Mouse (Mus musculus) limb, embryonic 13.5 days (tissue): ENCODE measurements around the gene Mfsd2a. TPM values are rescaled to one million over a fixed set of nuclear protein-coding genes. Genes with fewer than 3 reads are reported as not detected.
A peak's percentile ranks its signal among the peaks of the same experiment; 100 is the strongest.

Experiments used
- ATAC-seq: fragments of 200-750 bp; cut with Nextera tagmentation; 2 replicates; pipeline ENCODE4 v1.8.0; 2017; ENCODE audit warnings: low read depth, moderate number of reproducible peaks, moderate TSS enrichment; ENCODE audit not compliant: low FRiP score
- H3K27ac ChIP-seq: fragments of 300-500 bp; sonication (generic); 2 replicates; pipeline ENCODE4 v1.5.1; 2015; ENCODE audit warnings: inconsistent platforms, mild to moderate bottlenecking, moderate library complexity
- H3K27me3 ChIP-seq: fragments of 300-500 bp; sonication (generic); 2 replicates; pipeline ENCODE4 v1.6.1; 2015; ENCODE audit warnings: mild to moderate bottlenecking, inconsistent platforms
- H3K36me3 ChIP-seq: fragments of 300-500 bp; sonication (generic); 2 replicates; pipeline ENCODE4 v1.6.1; 2015; ENCODE audit warnings: inconsistent platforms, mild to moderate bottlenecking, moderate library complexity
- H3K4me1 ChIP-seq: fragments of 300-500 bp; sonication (generic); 2 replicates; pipeline ENCODE4 v1.6.1; 2015; ENCODE audit warnings: inconsistent platforms
- H3K4me2 ChIP-seq: fragments of 300-500 bp; sonication (generic); replicated peaks from 2 replicates; pipeline ENCODE4 v1.6.1; 2015; ENCODE audit warnings: inconsistent platforms, mild to moderate bottlenecking, moderate library complexity
- H3K4me3 ChIP-seq: fragments of 300-500 bp; sonication (generic); 2 replicates; pipeline ENCODE4 v1.5.1; 2015; ENCODE audit warnings: moderate library complexity, mild to moderate bottlenecking, inconsistent platforms
- H3K9ac ChIP-seq: fragments of 300-500 bp; sonication (generic); 2 replicates; pipeline ENCODE4 v1.6.1; 2015; ENCODE audit warnings: mild to moderate bottlenecking, inconsistent platforms
- H3K9me3 ChIP-seq: fragments of 300-500 bp; sonication (generic); 2 replicates; pipeline ENCODE4 v1.6.1; 2016; ENCODE audit warnings: inconsistent platforms
- WGBS: fragments of 180-500 bp; shearing (Covaris S2); methylation state at CpG from one replicate; pipeline ENCODE4 v1.1.7; 2015; 5-methylcytosine and 5-hydroxymethylcytosine counted together
- polyA plus RNA-seq: library from polyadenylated mRNA; unstranded; fragments of >200 nt; fragmentation: Nextera tagmentation; extraction: Ambion mirVana; gene quantifications from 2 replicates; pipeline ENCODE4 v1.2.1, GENCODE M21; 2015

The Mfsd2a gene
- polyA plus RNA-seq, 1 experiment from 2014 or later, result 9.1 TPM

DNA sequence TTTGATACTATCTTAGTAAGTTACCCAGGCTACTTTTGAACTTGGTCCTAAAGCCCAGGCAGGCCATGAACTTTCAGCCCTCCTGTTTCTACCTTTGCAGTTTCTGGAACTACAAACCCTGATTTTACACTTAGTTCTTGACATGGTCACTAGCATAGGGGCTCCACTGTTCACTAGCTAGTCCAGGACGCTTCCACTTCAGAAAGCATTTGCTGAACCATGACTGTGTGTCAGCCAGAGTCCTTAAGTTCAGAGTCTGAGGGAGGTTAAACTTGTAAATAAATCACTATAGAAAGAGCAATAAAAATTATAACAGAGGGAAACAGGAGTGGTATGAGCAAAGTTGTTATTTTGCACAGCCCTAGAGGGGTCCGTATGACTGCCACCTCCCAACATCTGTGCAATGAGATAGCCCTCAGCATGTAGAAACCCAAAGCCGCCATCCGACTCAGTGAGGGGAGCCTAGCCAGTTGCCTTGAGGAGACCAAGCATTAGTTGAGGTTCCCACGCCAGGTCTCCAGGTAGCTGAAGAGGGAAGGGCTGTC, 14.1 kb upstream of the Mfsd2a start:
- H3K27ac ChIP-seq, result no peak overlapping the region
- H3K9ac ChIP-seq, result no peak overlapping the region
- whole genome bisulfite sequencing, result 77% methylated on average over 5 of the region's 5 CpGs
- ATAC-seq, result no peak
- H3K4me3 ChIP-seq, result no peak overlapping the region
- 0 out of 2 replicates have a peak, but pooled peaks cover 6% of the 10 kb centered on the region for H3K27me3 ChIP-seq
- H3K4me1 ChIP-seq, result peaks cover 11% of the 10 kb centered on the region; the same call in 1 of the 2 replicates
- no peak overlapping the region for H3K4me2 ChIP-seq
- H3K36me3 ChIP-seq, result no peaks in the 10 kb centered on the region
- H3K9me3 ChIP-seq, result no peaks in the 10 kb centered on the region

DNA sequence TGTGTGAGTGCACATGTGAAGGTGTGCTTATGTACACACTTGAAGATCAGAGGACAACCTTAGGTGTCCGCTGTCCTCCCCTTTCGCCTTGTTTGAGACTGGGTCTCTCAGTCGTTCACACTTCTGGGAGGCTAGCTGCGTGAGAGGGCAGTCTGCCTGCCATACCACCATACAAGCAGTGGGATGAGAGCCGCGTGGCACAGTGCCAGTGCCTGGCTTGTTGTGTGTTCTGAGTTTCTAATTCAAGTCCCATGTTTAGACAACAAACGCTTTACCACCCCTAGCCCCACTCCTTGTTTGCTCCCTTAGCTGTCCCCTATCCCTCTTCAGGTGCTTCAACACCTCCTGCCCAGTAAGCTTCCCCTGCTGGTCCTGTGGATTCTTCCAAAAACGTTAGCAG, 11.1 kb upstream of the Mfsd2a start:
- H3K4me1 ChIP-seq, result peaks cover 5% of the 10 kb centered on the region; the same call in 1 of the 2 replicates
- ATAC-seq, result no peak
- H3K4me2 ChIP-seq, result no peak overlapping the region
- H3K9ac ChIP-seq, result no peak overlapping the region
- H3K27ac ChIP-seq, result no peak overlapping the region
- no peak overlapping the region for H3K4me3 ChIP-seq
- no peaks in the 10 kb centered on the region for H3K9me3 ChIP-seq
- no peaks in the 10 kb centered on the region for H3K36me3 ChIP-seq
- WGBS, result 80% methylated on average over 8 of the region's 8 CpGs
- H3K27me3 ChIP-seq, result no peaks in the 10 kb centered on the region

DNA sequence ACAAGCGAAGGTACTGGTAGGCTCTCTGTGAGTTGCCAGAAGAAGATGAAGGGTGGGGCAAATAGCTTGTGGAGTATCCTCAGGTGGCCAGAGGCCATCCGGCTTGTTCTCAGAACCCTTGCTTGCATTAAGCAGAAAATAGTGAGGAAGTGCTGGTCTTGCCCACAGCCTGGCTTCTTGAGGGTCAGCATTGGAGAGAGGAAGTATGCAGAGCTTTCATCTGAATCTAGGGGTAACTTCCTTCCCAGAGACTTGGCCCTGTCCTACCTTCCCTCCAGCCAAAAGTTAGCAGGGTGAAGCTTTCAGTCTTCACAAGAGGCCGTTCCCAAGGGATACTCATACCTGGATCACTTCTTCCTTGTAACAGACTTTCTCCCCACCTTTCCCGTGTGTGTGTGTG, 10.7 kb upstream of the Mfsd2a start:
- WGBS, result 81% methylated on average over 4 of the region's 4 CpGs
- H3K27ac ChIP-seq, result no peak overlapping the region

DNA sequence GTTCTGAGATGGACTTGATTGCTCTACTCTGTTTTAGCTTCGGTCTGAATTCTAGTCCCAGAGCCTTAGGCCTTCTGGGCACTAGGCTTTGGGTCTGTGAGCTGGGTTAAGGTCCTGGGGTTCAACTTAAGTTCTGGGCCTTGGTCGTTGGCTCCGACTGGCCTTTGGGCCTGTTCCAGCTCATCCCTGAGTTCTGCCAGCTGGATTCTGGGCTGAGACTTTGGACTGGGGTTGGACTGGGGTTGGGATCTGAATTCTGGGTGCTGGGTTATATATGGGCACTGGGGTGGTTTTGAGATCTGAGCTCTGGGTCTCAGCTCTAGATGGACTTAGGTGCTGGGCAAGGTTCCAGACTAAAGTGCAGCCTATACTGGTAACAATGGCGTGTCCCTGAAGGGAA, 10.2 kb upstream of the Mfsd2a start:
- WGBS, result 85% methylated on average over 4 of the region's 4 CpGs
- no peak for ATAC-seq
- H3K9ac ChIP-seq, result no peak overlapping the region
- H3K4me1 ChIP-seq, result peaks cover 4% of the 10 kb centered on the region; the same call in 1 of the 2 replicates
- H3K27me3 ChIP-seq, result no peaks in the 10 kb centered on the region
- no peaks in the 10 kb centered on the region for H3K9me3 ChIP-seq
- no peak overlapping the region for H3K4me3 ChIP-seq
- H3K27ac ChIP-seq, result no peak overlapping the region
- H3K36me3 ChIP-seq, result no peaks in the 10 kb centered on the region
- H3K4me2 ChIP-seq, result no peak overlapping the region

More for the DNA sequence above, 10.7 kb upstream of the Mfsd2a start:
- H3K9ac ChIP-seq, result no peak overlapping the region
- no peaks in the 10 kb centered on the region for H3K27me3 ChIP-seq
- peaks cover 4% of the 10 kb centered on the region; the same call in 1 of the 2 replicates for H3K4me1 ChIP-seq
- H3K4me3 ChIP-seq, result no peak overlapping the region
- H3K36me3 ChIP-seq, result no peaks in the 10 kb centered on the region
- no peak overlapping the region for H3K4me2 ChIP-seq
- no peak for ATAC-seq
- H3K9me3 ChIP-seq, result no peaks in the 10 kb centered on the region

DNA sequence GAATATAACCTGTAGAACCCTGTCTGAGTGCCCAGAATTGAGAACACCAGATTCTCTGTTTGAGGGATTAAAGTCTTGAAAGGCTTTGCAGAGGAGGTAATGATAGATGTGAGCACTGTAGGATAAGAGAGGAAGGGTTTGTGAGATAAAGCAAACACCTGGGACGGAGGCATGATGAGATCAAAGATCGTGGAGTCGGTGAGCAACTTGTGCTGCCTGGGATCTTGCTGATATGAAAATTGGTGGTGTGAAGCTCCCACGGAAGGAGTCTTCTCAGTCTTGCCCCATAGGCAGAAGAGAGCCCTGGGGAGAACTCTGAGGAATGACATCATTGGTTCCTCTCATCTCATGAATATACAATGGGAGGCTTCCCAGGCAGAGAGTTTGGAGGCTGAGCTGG, 7.1 kb upstream of the Mfsd2a start:
- Histone ChIP-seq H3K27ac (no peak overlapping the region), H3K9ac (no peak overlapping the region), H3K27me3 (no peaks in the 10 kb centered on the region), H3K4me3 (no peak overlapping the region), H3K36me3 (no peaks in the 10 kb centered on the region), H3K4me2 (no peak overlapping the region), H3K4me1 (peaks cover 5% of the 10 kb centered on the region; the same call in 1 of the 2 replicates), H3K9me3 (no peaks in the 10 kb centered on the region)
- ATAC-seq, result no peak
- WGBS, result 71% methylated on average over 4 of the region's 4 CpGs

DNA sequence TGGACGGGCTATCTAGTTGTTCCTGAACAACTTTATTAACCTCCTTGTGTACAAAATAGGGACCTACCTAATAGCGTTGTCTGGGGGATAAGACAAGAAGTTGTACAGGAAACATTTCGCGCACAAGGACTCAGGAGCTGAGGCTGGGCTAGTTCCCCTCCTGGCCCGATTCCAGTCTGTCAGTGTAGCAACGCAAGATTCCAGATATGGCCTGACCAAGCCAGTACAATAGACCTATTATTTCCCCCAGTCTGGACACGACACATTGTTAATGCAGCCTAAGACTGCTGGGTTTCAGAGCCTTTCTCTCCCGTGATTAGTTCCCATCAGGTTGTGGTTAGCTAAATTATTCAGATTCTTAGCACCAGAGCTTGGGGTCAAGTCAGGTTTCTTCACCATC, 1.8 kb upstream of the Mfsd2a start:
- no peak overlapping the region for H3K27ac ChIP-seq
- no peak for ATAC-seq
- 42% methylated on average over 8 of the region's 8 CpGs for WGBS

DNA sequence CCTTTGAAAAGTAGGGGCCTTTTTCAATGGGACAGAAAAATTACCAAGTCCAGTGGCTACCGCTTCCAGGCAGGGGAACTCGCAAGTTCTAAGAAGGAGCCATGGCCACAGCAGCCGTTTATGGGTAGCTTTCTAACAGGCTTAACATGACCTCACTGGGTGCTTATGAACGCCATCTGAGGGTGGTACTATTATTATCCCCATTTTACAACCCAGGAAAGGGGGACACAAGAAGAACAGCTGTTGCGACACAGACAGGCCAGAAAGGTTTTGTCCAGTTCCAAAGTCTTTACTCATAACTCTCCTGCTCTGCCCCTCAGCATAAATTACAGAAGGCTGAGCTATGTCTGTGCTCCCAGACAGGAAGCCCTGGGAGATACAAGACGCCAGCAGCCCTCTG, 601 bp upstream of the Mfsd2a start:
- H3K36me3 ChIP-seq, result 0 out of 2 replicates have a peak, but pooled peaks cover 2% of the 10 kb centered on the region
- H3K27ac ChIP-seq, result no peak overlapping the region

More for the DNA sequence above, 1.8 kb upstream of the Mfsd2a start:
- Histone ChIP-seq H3K27me3 (0 out of 2 replicates have a peak, but pooled peaks cover 5% of the 10 kb centered on the region), H3K9me3 (no peaks in the 10 kb centered on the region), H3K4me1 (peaks cover 46% of the 10 kb centered on the region), H3K4me3 (no peak overlapping the region), H3K36me3 (0 out of 2 replicates have a peak, but pooled peaks cover 2% of the 10 kb centered on the region), H3K4me2 (no peak overlapping the region), H3K9ac (no peak overlapping the region)

DNA sequence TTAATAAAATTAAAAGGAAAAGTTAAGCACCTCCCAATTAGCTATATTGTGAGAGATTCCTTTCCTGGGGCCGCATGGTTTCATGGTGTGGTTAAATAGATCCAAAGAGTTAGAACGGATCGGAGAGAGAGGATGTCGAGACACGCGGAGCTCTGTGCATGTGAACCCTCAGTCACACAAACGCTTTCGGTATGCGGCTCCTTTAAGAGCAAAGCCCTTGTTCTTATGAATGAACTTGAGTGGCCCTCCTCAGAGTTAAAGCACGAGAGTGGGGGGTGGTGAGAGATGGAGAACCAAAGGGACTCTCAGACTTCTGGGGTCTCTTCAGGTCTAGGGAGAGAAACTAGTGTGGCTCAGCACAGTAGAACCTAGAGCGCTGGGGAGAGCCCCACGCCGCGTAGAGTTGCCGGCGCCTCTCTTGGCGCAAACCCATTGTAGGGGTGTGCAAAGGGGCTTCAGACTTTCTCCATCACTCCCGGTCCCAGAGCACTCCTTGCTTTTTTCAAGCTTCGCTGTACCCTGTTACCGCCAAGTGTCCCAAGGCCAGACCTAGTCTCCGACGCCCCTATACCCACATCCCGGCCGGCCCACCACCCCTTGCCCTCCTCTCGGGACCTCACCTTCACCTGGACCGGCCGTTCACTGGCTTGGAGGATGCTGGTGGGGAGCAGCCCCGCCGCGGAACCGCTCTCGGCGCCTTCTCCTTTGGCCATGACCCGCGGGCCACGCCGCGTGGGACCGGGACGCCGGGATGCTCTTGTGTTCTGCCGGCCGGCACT, 478 bp downstream of the Mfsd2a start:
- peak overlapping the region; percentile 52; the same call in 1 of the 2 replicates for H3K27ac ChIP-seq
- peak overlapping the region; percentile 73 for H3K4me3 ChIP-seq
- H3K27me3 ChIP-seq, result 0 out of 2 replicates have a peak, but pooled peaks cover 5% of the 10 kb centered on the region
- peak overlapping the region; percentile 79 for H3K9ac ChIP-seq
- peak; percentile 21 for ATAC-seq
- peaks cover 58% of the 10 kb centered on the region for H3K4me1 ChIP-seq
- H3K36me3 ChIP-seq, result 0 out of 2 replicates have a peak, but pooled peaks cover 2% of the 10 kb centered on the region
- WGBS, result under 1% methylated on average over 43 of the region's 43 CpGs
- H3K9me3 ChIP-seq, result no peaks in the 10 kb centered on the region
- H3K4me2 ChIP-seq, result peak overlapping the region; percentile 99

More for the DNA sequence above, 601 bp upstream of the Mfsd2a start:
- Histone ChIP-seq H3K4me1 (peaks cover 50% of the 10 kb centered on the region), H3K4me2 (peak overlapping the region; percentile 99), H3K4me3 (peak overlapping the region; percentile 73), H3K9me3 (no peaks in the 10 kb centered on the region), H3K9ac (no peak overlapping the region), H3K27me3 (0 out of 2 replicates have a peak, but pooled peaks cover 5% of the 10 kb centered on the region)
- WGBS, result 30% methylated on average over 6 of the region's 6 CpGs
- no peak for ATAC-seq

DNA sequence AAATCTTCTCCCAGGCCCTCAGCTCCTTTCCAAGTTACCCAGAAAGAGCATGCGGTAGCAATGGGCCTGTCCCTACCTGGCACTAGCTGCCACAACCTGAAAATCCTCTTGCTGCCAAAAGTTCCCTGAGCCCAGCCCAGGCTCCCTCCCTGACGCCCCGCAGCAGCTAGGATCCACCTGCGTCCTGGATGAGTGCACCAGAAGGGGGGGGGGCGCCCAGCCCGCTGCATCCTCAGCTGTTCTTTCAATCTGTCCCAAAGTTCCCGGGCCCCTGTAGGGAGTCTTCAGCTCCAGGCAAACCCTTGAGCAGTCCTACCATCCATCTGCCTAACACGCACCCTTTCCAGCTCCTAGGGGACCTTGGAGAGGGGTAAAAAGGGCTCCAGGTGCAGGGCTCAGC, 1.2 kb downstream of the Mfsd2a start:
- no peak for ATAC-seq
- H3K9ac ChIP-seq, result peak overlapping the region; percentile 79
- H3K9me3 ChIP-seq, result no peaks in the 10 kb centered on the region
- 0 out of 2 replicates have a peak, but pooled peaks cover 2% of the 10 kb centered on the region for H3K36me3 ChIP-seq
- peak overlapping the region; percentile 73 for H3K4me3 ChIP-seq
- 0 out of 2 replicates have a peak, but pooled peaks cover 5% of the 10 kb centered on the region for H3K27me3 ChIP-seq
- peaks cover 65% of the 10 kb centered on the region for H3K4me1 ChIP-seq
- H3K27ac ChIP-seq, result no peak overlapping the region
- 7% methylated on average over 8 of the region's 8 CpGs for WGBS
- H3K4me2 ChIP-seq, result peak overlapping the region; percentile 99

DNA sequence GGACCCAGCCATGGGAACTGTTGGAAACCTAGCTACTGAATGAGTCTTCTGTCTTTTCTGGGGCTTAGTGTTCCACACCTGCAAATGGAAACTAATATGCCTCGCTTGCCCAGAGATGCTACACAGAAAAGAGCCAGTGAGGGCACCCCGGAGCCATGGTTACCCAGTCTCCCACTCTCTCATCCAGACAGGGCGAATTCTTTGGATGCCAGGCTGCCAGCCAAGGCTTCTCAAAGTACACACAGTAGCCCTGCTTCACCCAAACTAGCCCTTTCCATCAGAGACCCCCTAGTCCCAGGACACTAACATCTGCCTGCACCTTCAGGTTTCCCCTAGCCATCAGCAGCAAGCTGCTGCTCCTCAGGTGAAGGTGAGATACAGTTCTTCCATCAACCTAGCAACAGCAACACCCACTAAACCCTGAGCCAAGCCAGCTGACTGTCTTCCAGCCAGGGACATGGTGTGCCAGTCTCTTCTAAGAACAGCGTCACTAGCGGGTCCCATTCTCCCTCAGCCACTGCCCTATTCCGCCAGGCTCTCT, 2.4 kb downstream of the Mfsd2a start:
- H3K4me2 ChIP-seq, result peak overlapping the region; percentile 99
- 80% methylated on average over 6 of the region's 6 CpGs for WGBS
- 0 out of 2 replicates have a peak, but pooled peaks cover 2% of the 10 kb centered on the region for H3K36me3 ChIP-seq
- no peak overlapping the region for H3K4me3 ChIP-seq
- no peak for ATAC-seq
- peak overlapping the region; percentile 72; the same call in 1 of the 2 replicates for H3K27ac ChIP-seq
- H3K9me3 ChIP-seq, result no peaks in the 10 kb centered on the region
- H3K27me3 ChIP-seq, result 0 out of 2 replicates have a peak, but pooled peaks cover 5% of the 10 kb centered on the region
- H3K4me1 ChIP-seq, result peaks cover 69% of the 10 kb centered on the region
- H3K9ac ChIP-seq, result 0 out of 2 replicates have a peak overlapping the region, but pooled peaks have one; percentile 19

DNA sequence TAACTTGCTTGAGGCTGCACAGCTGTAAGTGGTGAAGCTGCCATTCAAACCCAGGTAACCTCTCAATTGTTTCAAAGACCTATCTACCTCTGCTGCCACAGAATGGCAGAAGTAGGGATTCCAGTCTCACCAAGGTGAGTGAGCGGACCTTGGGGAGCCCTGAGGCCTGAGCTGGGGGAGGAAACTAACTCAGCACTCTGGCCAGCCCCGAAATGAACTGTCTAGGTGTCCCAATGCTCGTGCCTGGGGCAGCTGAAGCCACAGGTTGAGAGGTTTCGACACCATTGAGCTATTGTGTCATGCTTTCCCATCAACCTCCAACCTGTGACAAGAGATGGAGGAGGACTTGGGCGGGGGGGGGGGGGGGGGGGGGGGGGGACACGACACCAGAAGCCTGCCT, 4.7 kb downstream of the Mfsd2a start:
- ATAC-seq, result no peak
- no peak overlapping the region for H3K27ac ChIP-seq
- 90% methylated on average over 4 of the region's 6 CpGs for whole genome bisulfite sequencing
- H3K27me3 ChIP-seq, result 0 out of 2 replicates have a peak, but pooled peaks cover 3% of the 10 kb centered on the region
- H3K9me3 ChIP-seq, result no peaks in the 10 kb centered on the region
- no peak overlapping the region for H3K4me2 ChIP-seq
- no peak overlapping the region for H3K9ac ChIP-seq
- peaks cover 11% of the 10 kb centered on the region for H3K36me3 ChIP-seq
- no peak overlapping the region for H3K4me3 ChIP-seq
- H3K4me1 ChIP-seq, result peaks cover 51% of the 10 kb centered on the region
